Mouse (Mus musculus) kidney, adult 2 months (tissue): ENCODE data around the gene Kcnq2.

Experiments used
- CTCF ChIP-seq: fragments of 200-500 bp; conservative IDR thresholded peaks from 2 replicates; pipeline ENCODE4 v1.5.1; 2011; ENCODE audit warnings: low read depth, mild to moderate bottlenecking, control low read depth, low read length, moderate library complexity, mixed read lengths; ENCODE audit not compliant: insufficient read depth, insufficient read length
- POLR2A ChIP-seq: fragments of 200-500 bp; IDR thresholded peaks from one replicate; pipeline ENCODE4 v1.6.1; 2011; ENCODE audit warnings: low read depth, low read length, control low read depth

DNA sequence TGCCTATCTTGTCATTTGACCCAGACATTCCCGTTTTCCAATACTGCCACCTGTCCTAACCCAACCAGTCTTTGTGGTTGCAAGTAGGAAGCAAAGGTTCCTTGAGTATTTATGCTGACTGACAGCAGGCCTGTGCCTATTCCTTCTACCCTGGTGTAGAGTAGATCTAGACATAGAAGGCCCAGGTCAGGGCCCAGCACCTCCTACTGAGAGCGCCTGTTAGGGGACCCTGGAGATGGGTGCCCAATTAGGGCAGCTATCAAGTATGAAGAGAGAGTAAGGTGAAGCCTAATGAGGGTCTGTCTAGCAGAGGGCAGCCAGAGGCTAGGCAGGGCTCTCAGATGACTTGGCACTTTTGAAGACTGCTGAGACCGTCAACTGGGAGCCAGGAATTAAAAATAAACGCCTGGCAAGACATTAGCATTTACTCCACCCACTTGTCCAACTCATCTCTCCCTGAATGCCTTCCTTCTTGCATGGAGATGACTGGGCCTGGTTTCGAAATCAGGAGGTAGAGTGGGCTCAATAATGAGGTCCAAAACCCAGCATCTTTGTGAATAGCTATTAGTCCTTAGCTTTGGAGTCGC is 22.7 kb upstream of the Kcnq2 start:
- TF ChIP-seq CTCF = no peak
- TF ChIP-seq POLR2A = no peak
